Mouse (Mus musculus): ENCODE data around the gene Slc43a2. TPM values are rescaled to one million over a fixed set of nuclear protein-coding genes. Genes with fewer than 3 reads are reported as not detected.

Gene Slc43a2
- polyA plus RNA-seq, 1 experiment = 231 TPM

- H3K4me1 ChIP-seq (ENCODE audit: control insufficient read depth, insufficient read depth, low read length) = peaks cover 24% of the 10 kb centered on the region
- no peak overlapping the region for H3K27ac ChIP-seq (ENCODE audit: insufficient read depth, low read depth, low read length)
- TF ChIP-seq CTCF (IDR thresholded peaks at IDR 0.05; ENCODE audit: low read depth, low read length) (no peak), POLR2A (IDR thresholded peaks at IDR 0.05; ENCODE audit: borderline replicate concordance, low read depth, low read length) (no peak)
- H3K4me3 ChIP-seq (ENCODE audit: insufficient read depth, low read length) = no peak overlapping the region
Measured at GRCm38 (mm10) chr11:75578609-75579008, 47.1 kb downstream of the Slc43a2 start.

GRCm38 (mm10) chr11:75581495-75582149 lies 50.1 kb downstream of the Slc43a2 start:
- Histone ChIP-seq H3K27ac (ENCODE audit: insufficient read depth, low read depth, low read length) (no peak overlapping the region), H3K4me1 (ENCODE audit: control insufficient read depth, insufficient read depth, low read length) (peaks cover 20% of the 10 kb centered on the region), H3K4me3 (ENCODE audit: insufficient read depth, low read length) (no peak overlapping the region)
- TF ChIP-seq CTCF (IDR thresholded peaks at IDR 0.05; ENCODE audit: low read depth, low read length) = no peak
- TF ChIP-seq POLR2A (IDR thresholded peaks at IDR 0.05; ENCODE audit: borderline replicate concordance, low read depth, low read length) = no peak

GRCm38 (mm10) chr11:75583521-75583920 lies 52.0 kb downstream of the Slc43a2 start:
- TF ChIP-seq POLR2A (IDR thresholded peaks at IDR 0.05; ENCODE audit: borderline replicate concordance, low read depth, low read length) = no peak
- no peak for TF ChIP-seq CTCF (IDR thresholded peaks at IDR 0.05; ENCODE audit: low read depth, low read length)
- H3K4me1 ChIP-seq (ENCODE audit: control insufficient read depth, insufficient read depth, low read length) = peaks cover 26% of the 10 kb centered on the region
- H3K4me3 ChIP-seq (ENCODE audit: insufficient read depth, low read length) = no peak overlapping the region

DNA sequence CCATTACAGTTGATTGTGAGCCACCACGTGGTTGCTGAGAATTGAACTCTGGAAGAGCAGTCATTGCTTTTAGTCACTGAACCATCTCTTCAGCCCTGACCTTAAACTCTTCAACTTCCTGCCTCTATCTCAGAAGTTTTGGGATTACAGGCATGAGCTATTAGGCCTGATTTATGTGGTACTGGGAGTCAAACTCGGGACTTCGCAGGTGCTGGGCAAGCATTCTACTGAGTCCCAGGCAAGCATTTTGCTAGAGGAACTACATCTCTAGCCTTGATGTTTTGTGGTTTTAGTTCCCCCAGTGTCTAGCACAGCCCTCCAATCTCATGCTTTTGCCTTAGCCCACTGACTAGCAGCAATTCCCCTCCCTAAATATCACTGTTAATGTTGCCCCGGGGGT lies 53.6 kb downstream of the Slc43a2 start:
- peaks cover 37% of the 10 kb centered on the region for H3K4me1 ChIP-seq (ENCODE audit: control insufficient read depth, insufficient read depth, low read length)
- no peak overlapping the region for H3K27ac ChIP-seq (ENCODE audit: insufficient read depth, low read depth, low read length)
- TF ChIP-seq POLR2A (IDR thresholded peaks at IDR 0.05; ENCODE audit: borderline replicate concordance, low read depth, low read length) = no peak
- TF ChIP-seq CTCF (IDR thresholded peaks at IDR 0.05; ENCODE audit: low read depth, low read length) = no peak
- H3K4me3 ChIP-seq (ENCODE audit: insufficient read depth, low read length) = no peak overlapping the region

More at GRCm38 (mm10) chr11:75583521-75583920, 52.0 kb downstream of the Slc43a2 start:
- H3K27ac ChIP-seq (ENCODE audit: insufficient read depth, low read depth, low read length) = no peak overlapping the region

- H3K4me1 ChIP-seq (ENCODE audit: control insufficient read depth, insufficient read depth, low read length) = peaks cover 46% of the 10 kb centered on the region
- no peak overlapping the region for H3K4me3 ChIP-seq (ENCODE audit: insufficient read depth, low read length)
- H3K27ac ChIP-seq (ENCODE audit: insufficient read depth, low read depth, low read length) = no peak overlapping the region
- TF ChIP-seq POLR2A (IDR thresholded peaks at IDR 0.05; ENCODE audit: borderline replicate concordance, low read depth, low read length) (no peak), CTCF (IDR thresholded peaks at IDR 0.05; ENCODE audit: low read depth, low read length) (no peak)
Measured at GRCm38 (mm10) chr11:75585978-75586377, 54.5 kb downstream of the Slc43a2 start.

- H3K4me3 ChIP-seq (ENCODE audit: insufficient read depth, low read length) = no peak overlapping the region
- TF ChIP-seq POLR2A (IDR thresholded peaks at IDR 0.05; ENCODE audit: borderline replicate concordance, low read depth, low read length) (no peak), CTCF (IDR thresholded peaks at IDR 0.05; ENCODE audit: low read depth, low read length) (no peak)
- H3K4me1 ChIP-seq (ENCODE audit: control insufficient read depth, insufficient read depth, low read length) = peaks cover 56% of the 10 kb centered on the region
- H3K27ac ChIP-seq (ENCODE audit: insufficient read depth, low read depth, low read length) = peak overlapping the region; percentile 50
Measured at GRCm38 (mm10) chr11:75586963-75587362, 55.5 kb downstream of the Slc43a2 start.

- TF ChIP-seq CTCF (IDR thresholded peaks at IDR 0.05; ENCODE audit: low read depth, low read length) (no peak), POLR2A (IDR thresholded peaks at IDR 0.05; ENCODE audit: borderline replicate concordance, low read depth, low read length) (no peak)
- Histone ChIP-seq H3K4me1 (ENCODE audit: control insufficient read depth, insufficient read depth, low read length) (peaks cover 61% of the 10 kb centered on the region), H3K27ac (ENCODE audit: insufficient read depth, low read depth, low read length) (peak within 1 kb of the TSS; percentile 63), H3K4me3 (ENCODE audit: insufficient read depth, low read length) (peak within 1 kb of the TSS; percentile 91)
Measured at GRCm38 (mm10) chr11:75587493-75588284, 56.2 kb downstream of the Slc43a2 start, which contains the start of gene Pitpna. TSS of gene Pitpna (plus strand) at chr11:75588097.

- Histone ChIP-seq H3K4me3 (ENCODE audit: insufficient read depth, low read length) (peak overlapping the region; percentile 91), H3K27ac (ENCODE audit: insufficient read depth, low read depth, low read length) (peak overlapping the region; percentile 63), H3K4me1 (ENCODE audit: control insufficient read depth, insufficient read depth, low read length) (peaks cover 67% of the 10 kb centered on the region)
- TF ChIP-seq POLR2A (IDR thresholded peaks at IDR 0.05; ENCODE audit: borderline replicate concordance, low read depth, low read length) = no peak
- no peak for TF ChIP-seq CTCF (IDR thresholded peaks at IDR 0.05; ENCODE audit: low read depth, low read length)
Measured at GRCm38 (mm10) chr11:75588285-75588941, 56.9 kb downstream of the Slc43a2 start.

DNA sequence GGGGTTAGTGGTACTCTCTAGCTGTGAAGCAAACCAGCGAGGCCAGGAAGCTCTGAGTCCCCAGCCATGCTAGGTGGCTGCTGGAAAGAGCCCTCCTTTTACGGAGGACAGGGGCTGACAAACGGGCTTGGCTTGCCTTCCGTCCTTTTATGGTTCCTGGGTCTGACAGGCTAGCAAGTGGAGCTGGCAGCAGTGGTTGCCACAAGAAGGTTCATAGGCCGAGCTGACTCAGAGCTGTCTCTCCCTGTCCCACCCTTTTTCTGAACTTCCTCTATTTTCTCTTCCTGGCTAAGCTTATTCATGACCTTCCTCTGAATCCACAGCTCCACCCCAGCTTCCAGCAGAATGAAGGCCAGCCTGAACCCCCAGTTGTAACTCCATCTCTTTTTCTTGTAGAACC lies 61.1 kb downstream of the Slc43a2 start:
- Histone ChIP-seq H3K4me1 (ENCODE audit: control insufficient read depth, insufficient read depth, low read length) (peaks cover 73% of the 10 kb centered on the region), H3K27ac (ENCODE audit: insufficient read depth, low read depth, low read length) (peak overlapping the region; percentile 86), H3K4me3 (ENCODE audit: insufficient read depth, low read length) (peak overlapping the region; percentile 35; the same call in 1 of the 2 replicates)
- TF ChIP-seq CTCF (IDR thresholded peaks at IDR 0.05; ENCODE audit: low read depth, low read length) (no peak), POLR2A (IDR thresholded peaks at IDR 0.05; ENCODE audit: borderline replicate concordance, low read depth, low read length) (no peak)

All from bone marrow macrophage, adult 2 months (primary cell).